Mouse (Mus musculus) testis, adult 2 months (tissue): ENCODE measurements around the gene Ccdc102a.

Experiments used
- CTCF ChIP-seq: fragments of 200-500 bp; IDR thresholded peaks from 2 replicates; pipeline ENCODE4 v1.5.1; 2012; ENCODE audit warnings: low read depth, mild to moderate bottlenecking, inconsistent platforms, low read length, moderate library complexity; ENCODE audit not compliant: control insufficient read depth, insufficient read depth, insufficient replicate concordance
- POLR2A ChIP-seq: fragments of 200-500 bp; IDR thresholded peaks from 2 replicates; pipeline ENCODE4 v1.6.1; 2012; ENCODE audit warnings: low read depth, mild to moderate bottlenecking, inconsistent platforms, low read length, moderate library complexity; ENCODE audit not compliant: control insufficient read depth

- TF ChIP-seq POLR2A (no peak), CTCF (no peak)
These were observed 45.3 kb downstream of the Ccdc102a start for GRCm38 (mm10) chr8:94872576-94872975.
